Mouse (Mus musculus): Measurements from ENCODE around the gene Fastkd2. TPM values are rescaled to one million over a fixed set of nuclear protein-coding genes. Genes with fewer than 3 reads are reported as not detected.
A peak's percentile ranks its signal among the peaks of the same experiment; 100 is the strongest.

Fastkd2 gene
- total and polyA plus RNA-seq, 2 experiments from 2014 or later: 25.9 to 51.4 TPM

- no peaks in the 10 kb centered on the region for H3K27me3 ChIP-seq (ENCODE audit: insufficient read depth, low read length)
Observed at GRCm38 (mm10) chr1:63776396-63776795, 46.0 kb downstream of the Fastkd2 start.

DNA sequence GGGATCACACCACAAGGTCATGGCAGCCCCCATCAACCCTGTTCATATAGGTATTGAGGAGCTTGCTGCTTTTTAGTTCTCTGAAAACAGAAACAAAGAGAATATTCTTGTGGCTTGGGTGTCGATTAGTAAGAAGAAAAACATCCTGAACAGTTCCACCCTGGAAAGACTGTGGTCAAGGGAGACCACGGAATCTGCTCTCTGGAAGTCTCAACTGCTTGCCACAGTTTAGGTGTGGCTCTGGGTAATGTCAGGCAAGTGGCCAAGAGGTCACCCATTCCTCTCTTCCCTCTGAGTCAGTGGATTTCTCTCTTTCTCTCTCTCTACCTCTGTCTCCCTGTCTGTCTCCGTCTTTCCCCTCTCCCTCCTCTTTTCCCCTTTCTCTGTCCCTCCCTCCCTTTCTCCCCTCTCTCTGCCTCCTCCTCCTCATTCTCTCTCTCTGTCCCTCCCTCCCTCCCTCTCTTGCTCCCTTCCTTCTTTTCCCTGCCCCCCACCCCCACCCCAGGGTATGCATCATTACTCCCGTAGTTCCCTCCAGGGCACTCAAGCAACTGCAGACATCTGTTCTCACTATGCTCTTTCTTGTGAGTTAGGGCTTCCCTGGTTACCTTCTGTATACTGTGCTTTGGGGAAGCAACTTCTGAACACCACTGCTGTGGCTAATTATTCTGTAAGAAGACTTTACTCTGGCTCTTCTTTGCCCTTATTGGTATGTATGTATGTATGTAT is 46.7 kb downstream of the Fastkd2 start:
- DNase-seq (ENCODE audit: low spot score): no peak
- H3K27ac ChIP-seq: no peak overlapping the region

More at GRCm38 (mm10) chr1:63776396-63776795, 46.0 kb downstream of the Fastkd2 start:
- no peak overlapping the region for H3K9ac ChIP-seq (replicated peaks; ENCODE audit: low read length)
- TF ChIP-seq CTCF (IDR thresholded peaks at IDR 0.05; ENCODE audit: low read depth): peak; percentile 8; the same call in 1 of the 2 replicates
- no peak overlapping the region for H3K4me3 ChIP-seq (ENCODE audit: low read length)
- 48% methylated on average over 1 of the region's 1 CpGs for WGBS
- H3K4me2 ChIP-seq (ENCODE audit: low read depth, low read length): no peak overlapping the region
- no peaks in the 10 kb centered on the region for H3K4me1 ChIP-seq (ENCODE audit: insufficient read depth, low read length)
- DNase-seq (ENCODE audit: low spot score) (no peak), ATAC-seq (no peak)
- H3K9me3 ChIP-seq (ENCODE audit: low read length): 0 out of 2 replicates have a peak, but pooled peaks cover 5% of the 10 kb centered on the region
- no peaks in the 10 kb centered on the region for H3K36me3 ChIP-seq (ENCODE audit: insufficient read depth, low read length)
- no peak overlapping the region for H3K27ac ChIP-seq

GRCm38 (mm10) chr1:63794326-63794725 is 63.9 kb downstream of the Fastkd2 start:
- no peaks in the 10 kb centered on the region for H3K27me3 ChIP-seq (ENCODE audit: insufficient read depth, low read length)
- no peak for TF ChIP-seq CTCF (IDR thresholded peaks at IDR 0.05; ENCODE audit: low read depth)
- no peak overlapping the region for H3K4me2 ChIP-seq (ENCODE audit: low read depth, low read length)
- no peaks in the 10 kb centered on the region for H3K4me1 ChIP-seq (ENCODE audit: insufficient read depth, low read length)
- no peak for ATAC-seq
- no peaks in the 10 kb centered on the region for H3K36me3 ChIP-seq (ENCODE audit: insufficient read depth, low read length)
- H3K9me3 ChIP-seq (ENCODE audit: low read length): no peaks in the 10 kb centered on the region
- no peak overlapping the region for H3K9ac ChIP-seq (replicated peaks; ENCODE audit: low read length)
- DNase-seq (ENCODE audit: low spot score): no peak
- no peak overlapping the region for H3K27ac ChIP-seq
- no peak overlapping the region for H3K4me3 ChIP-seq (ENCODE audit: low read length)

More for the DNA sequence above, 46.7 kb downstream of the Fastkd2 start:
- no peak overlapping the region for H3K4me2 ChIP-seq (ENCODE audit: low read depth, low read length)
- TF ChIP-seq CTCF (IDR thresholded peaks at IDR 0.05; ENCODE audit: low read depth): no peak
- H3K27me3 ChIP-seq (ENCODE audit: insufficient read depth, low read length): no peaks in the 10 kb centered on the region
- H3K36me3 ChIP-seq (ENCODE audit: insufficient read depth, low read length): no peaks in the 10 kb centered on the region
- H3K4me1 ChIP-seq (ENCODE audit: insufficient read depth, low read length): no peaks in the 10 kb centered on the region
- WGBS: 61% methylated on average over 4 of the region's 4 CpGs
- H3K9ac ChIP-seq (replicated peaks; ENCODE audit: low read length): no peak overlapping the region
- ATAC-seq: no peak
- H3K4me3 ChIP-seq (ENCODE audit: low read length): no peak overlapping the region
- H3K9me3 ChIP-seq (ENCODE audit: low read length): 0 out of 2 replicates have a peak, but pooled peaks cover 5% of the 10 kb centered on the region

Other genes with a start within 250 kb of the Fastkd2 start
- not detected in 2 replicates for gene Gm39653, start 114.6 kb upstream of the Fastkd2 start, total RNA-seq (2014; rRNA removed)
- not detected in 2 replicates for gene Gm39653, start 114.6 kb upstream of the Fastkd2 start, polyA plus RNA-seq (2015; fragmentation: Nextera tagmentation; extraction: Ambion mirVana)
- 0.26 TPM in 1 of 2 replicates, not detected in the other for gene Dytn, start 43.7 kb upstream of the Fastkd2 start, total RNA-seq (2014; rRNA removed)
- 0.10 TPM in 1 of 2 replicates, not detected in the other for gene Dytn, start 43.7 kb upstream of the Fastkd2 start, polyA plus RNA-seq (2015; fragmentation: Nextera tagmentation; extraction: Ambion mirVana)
- 0.58 and 1.5 TPM in 2 replicates for gene Mdh1b, start 296 bp upstream of the Fastkd2 start, total RNA-seq (2014; rRNA removed)
- gene Mdh1b, start 296 bp upstream of the Fastkd2 start, polyA plus RNA-seq (2015; fragmentation: Nextera tagmentation; extraction: Ambion mirVana): 0.43 and 0.68 TPM in 2 replicates
- not detected in 2 replicates for gene 4933402D24Rik, start 38.7 kb downstream of the Fastkd2 start, total RNA-seq (2014; rRNA removed)
- 0.23 and 0.50 TPM in 2 replicates for gene 4933402D24Rik, start 38.7 kb downstream of the Fastkd2 start, polyA plus RNA-seq (2015; fragmentation: Nextera tagmentation; extraction: Ambion mirVana)

Data from hindbrain, postnatal 0 days (tissue).